Mouse (Mus musculus) embryo, embryonic 11.5 days (tissue): Measurements from ENCODE around the gene Cenpm.
A peak's percentile ranks its signal among the peaks of the same experiment; 100 is the strongest.

Experiments used
- DNase-seq: peaks from one replicate; pipeline ENCODE4 v3.0.0-alpha.2; 2012; ENCODE audit warnings: low read depth, low spot score

Gene Cenpm

DNA sequence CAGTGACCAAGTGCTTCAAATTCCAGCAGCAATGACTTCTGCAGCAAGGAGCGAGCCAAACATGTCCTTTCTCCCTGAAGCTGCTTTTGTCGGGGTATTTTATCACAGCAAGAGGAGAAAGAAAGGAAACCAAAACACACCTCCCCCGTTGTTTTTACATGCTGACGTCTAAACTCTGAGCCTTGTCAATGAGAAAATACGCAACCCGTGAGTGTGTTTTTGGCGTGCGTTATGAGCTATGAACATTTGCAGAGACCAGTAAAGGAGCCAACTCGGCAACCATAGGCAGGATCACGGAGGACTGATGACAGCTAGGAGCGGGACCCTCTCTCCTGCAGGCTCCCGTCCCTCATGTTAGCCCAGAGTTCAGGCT lies 820 bp downstream of the Cenpm start:
- no peak for DNase-seq

DNA sequence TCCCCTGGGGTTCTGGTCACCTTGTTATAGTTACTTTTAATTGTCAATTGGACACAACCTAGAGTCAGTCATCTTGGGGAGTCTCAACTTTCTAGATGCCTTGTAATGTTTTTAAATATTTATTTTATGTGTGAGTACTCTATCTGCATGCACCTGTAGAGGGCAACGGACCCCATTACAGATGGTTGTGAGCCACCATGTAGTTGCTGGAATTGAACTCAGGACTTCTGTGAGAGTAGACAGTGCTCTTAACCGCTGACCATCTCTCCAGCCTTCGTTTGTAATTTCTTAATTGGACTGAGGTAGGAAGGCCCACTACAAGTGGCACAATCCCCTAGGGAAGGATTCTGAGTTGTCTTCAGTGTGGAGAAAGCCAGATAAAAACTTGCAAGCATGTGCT lies 1.2 kb downstream of the Cenpm start:
- DNase-seq: no peak

GRCm38 (mm10) chr15:82236565-82236964 lies 8.0 kb downstream of the Cenpm start:
- peak; percentile 65 for DNase-seq

- no peak for DNase-seq
These were observed 8.9 kb downstream of the Cenpm start for GRCm38 (mm10) chr15:82235661-82236060.

- no peak for DNase-seq
These were observed 11.9 kb downstream of the Cenpm start for GRCm38 (mm10) chr15:82232651-82233050.

GRCm38 (mm10) chr15:82231591-82232378 lies 12.8 kb downstream of the Cenpm start:
- no peak for DNase-seq

- DNase-seq: no peak
These were observed 13.4 kb downstream of the Cenpm start for GRCm38 (mm10) chr15:82231100-82231499.

DNA sequence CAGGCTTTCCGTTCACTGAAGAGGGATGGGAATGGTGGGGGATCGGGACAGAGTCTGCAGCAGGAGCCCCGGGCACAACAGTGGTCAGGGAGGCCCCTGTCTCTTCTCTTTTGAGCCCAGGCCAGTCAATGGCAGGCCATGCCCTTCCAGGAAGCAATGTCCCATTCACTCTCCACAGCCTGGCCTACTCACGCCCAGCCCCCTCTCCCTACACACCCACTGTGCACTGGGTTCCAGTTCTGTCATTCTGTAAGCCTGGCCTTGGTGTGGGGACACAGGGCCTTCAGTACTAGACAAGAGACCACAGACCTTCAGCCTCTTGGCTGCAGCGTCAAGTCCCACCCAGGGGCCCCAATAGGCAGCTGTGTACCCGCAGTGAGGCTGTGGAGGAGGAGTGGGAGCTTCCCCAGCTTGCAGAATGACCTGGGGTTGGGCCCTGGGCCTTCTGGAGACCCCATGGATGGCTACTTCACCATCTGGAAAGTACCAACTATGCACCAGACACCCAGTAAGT lies 14.4 kb downstream of the Cenpm start:
- no peak for DNase-seq

DNA sequence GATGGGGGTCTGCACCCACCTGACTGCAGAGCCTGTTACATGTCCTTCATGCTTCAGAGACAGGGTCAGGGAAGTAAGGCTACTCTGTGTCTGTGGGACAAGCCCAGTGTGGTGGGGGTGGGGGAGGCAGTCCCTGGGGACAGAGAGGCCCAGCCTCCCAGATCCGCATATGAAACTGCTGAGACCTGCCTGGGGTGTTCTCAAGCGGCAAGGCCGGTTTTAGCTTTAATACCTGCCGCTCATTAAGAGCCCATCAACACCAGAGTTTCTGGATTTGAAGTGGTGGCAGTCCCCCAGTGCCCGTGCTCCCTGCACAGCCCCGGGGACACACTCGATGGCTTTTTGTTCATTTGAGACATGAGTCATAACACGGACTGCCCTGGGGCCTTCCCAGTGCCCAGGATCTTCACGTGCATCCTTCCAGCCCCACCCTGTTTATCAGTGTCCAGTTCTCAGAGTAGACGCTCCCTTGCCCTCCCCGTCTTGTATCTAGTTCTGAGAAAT lies 15.0 kb downstream of the Cenpm start:
- DNase-seq: no peak

- DNase-seq: no peak
These were observed 18.8 kb downstream of the Cenpm start for GRCm38 (mm10) chr15:82225769-82226168.

GRCm38 (mm10) chr15:82224602-82225215 lies 19.8 kb downstream of the Cenpm start:
- DNase-seq: no peak

GRCm38 (mm10) chr15:82223657-82224601 lies 20.6 kb downstream of the Cenpm start, which contains the start of gene Tnfrsf13c:
Gene Tnfrsf13c (minus strand): TSS chr15:82224369.
- no peak for DNase-seq

DNA sequence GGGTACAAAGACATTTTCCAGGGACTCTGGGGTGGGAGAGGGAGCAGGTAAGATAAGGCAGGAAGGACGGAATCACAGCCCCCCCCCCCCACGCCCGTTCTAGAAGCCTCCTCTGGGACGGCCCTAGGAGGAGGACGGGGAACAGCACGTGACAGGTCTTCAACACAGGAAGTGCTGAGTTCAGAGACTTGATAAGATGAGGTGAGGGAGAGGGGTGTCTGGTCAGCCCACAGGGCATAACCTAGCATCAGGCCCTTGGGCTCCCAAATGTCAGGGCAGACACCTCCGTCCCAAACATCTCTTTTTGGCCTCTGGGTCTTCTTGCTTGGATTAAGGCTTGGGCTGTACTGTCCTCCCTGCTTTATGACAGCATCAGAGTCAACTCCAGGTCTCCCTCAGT lies 21.3 kb downstream of the Cenpm start:
- no peak for DNase-seq

GRCm38 (mm10) chr15:82221104-82221860 lies 23.3 kb downstream of the Cenpm start:
- DNase-seq: no peak

- DNase-seq: no peak
These were observed 24.4 kb downstream of the Cenpm start for GRCm38 (mm10) chr15:82220003-82220675.

GRCm38 (mm10) chr15:82218778-82219666 lies 25.5 kb downstream of the Cenpm start:
- DNase-seq: no peak

GRCm38 (mm10) chr15:82217980-82218379 lies 26.6 kb downstream of the Cenpm start:
- DNase-seq: no peak

GRCm38 (mm10) chr15:82217039-82217438 lies 27.5 kb downstream of the Cenpm start:
- no peak for DNase-seq

GRCm38 (mm10) chr15:82216142-82216827 lies 28.3 kb downstream of the Cenpm start:
- DNase-seq: no peak
